Mouse (Mus musculus): ENCODE measurements around the gene Wrb. TPM values are rescaled to one million over a fixed set of nuclear protein-coding genes. Genes with fewer than 3 reads are reported as not detected.

The Wrb gene
- polyA plus RNA-seq, 1 experiment from 2014 or later, result 64.6 TPM

DNA sequence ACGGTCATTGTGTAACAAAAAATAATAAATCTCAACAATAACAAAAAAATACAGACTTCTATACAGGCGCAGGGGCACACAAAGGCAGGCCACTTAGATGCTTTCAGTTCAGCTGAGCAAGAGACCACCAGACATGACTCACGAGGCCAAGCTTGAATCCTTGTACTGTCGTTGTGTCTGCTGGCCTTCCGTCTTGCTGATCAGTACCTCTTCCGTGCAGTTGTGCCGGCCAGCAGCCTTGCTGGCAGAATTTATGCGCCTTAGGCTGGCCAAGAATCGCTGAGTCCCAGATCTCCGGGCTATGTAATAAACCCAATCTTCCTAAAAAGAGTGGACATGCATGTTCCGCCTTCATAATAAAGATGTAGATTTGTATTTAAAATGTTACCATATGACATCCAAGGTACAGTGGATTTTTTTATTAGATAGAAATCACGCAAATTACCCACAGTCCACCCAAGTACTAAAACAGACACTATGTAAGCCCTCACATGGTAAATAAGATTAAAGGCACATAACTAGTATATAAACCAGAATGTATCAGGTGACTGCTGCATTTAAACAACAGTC lies 13.4 kb downstream of the Wrb start:
- Histone ChIP-seq H3K4me3 (peak overlapping the region; percentile 70), H3K4me1 (peaks cover 18% of the 10 kb centered on the region), H3K27ac (replicated peaks) (peak overlapping the region; percentile 89), H3K36me3 (peaks cover 38% of the 10 kb centered on the region), H3K27me3 (replicated peaks) (no peaks in the 10 kb centered on the region), H3K4me2 (peak overlapping the region; percentile 98), H3K9me3 (no peaks in the 10 kb centered on the region), H3K9ac (peak overlapping the region; percentile 97)
- 47% methylated on average over 12 of the region's 12 CpGs for WGBS
- ATAC-seq (ENCODE audit: extremely low read depth, insufficient number of reproducible peaks, low FRiP score, low TSS enrichment), result no peak

DNA sequence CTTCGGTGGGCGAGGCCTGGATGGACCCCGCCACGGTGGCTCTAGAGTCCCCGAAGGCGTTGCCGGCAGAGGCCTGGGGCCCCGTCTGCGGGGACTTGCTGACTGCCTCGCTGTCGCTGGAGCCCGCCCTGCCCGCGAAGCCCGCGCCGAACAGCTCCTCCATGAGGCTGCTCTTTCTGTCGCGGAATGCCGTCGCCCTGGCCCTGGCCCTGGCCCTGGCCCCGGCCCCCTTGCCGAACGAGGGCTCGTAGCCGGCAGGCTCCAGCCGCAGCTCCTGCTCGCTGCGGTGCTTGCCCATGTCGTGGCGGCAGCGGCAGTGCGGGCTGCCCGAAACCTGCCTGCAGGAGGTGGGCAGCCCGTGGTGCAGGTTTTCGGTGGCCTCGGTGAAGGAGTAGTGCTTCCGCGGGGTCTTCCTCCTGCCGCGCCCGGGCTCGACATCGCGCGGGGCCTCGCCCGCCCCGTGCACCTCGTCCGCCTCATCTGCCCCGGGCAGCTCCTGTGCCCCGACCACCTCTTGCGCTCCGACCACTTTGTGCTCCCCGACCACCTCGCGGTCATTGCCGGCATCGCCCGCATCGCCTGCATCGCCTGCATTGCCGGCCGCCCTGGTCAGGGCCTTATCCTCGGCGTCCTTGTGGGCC lies 14.0 kb downstream of the Wrb start:
- peak overlapping the region; percentile 89 for H3K27ac ChIP-seq (replicated peaks)
- under 1% methylated on average over 67 of the region's 67 CpGs for WGBS
- peak; percentile 71 for ATAC-seq (ENCODE audit: extremely low read depth, insufficient number of reproducible peaks, low FRiP score, low TSS enrichment)
- H3K27me3 ChIP-seq (replicated peaks), result no peaks in the 10 kb centered on the region
- peaks cover 18% of the 10 kb centered on the region for H3K4me1 ChIP-seq
- peak overlapping the region; percentile 97 for H3K9ac ChIP-seq
- H3K4me3 ChIP-seq, result peak overlapping the region; percentile 70
- H3K9me3 ChIP-seq, result no peaks in the 10 kb centered on the region
- H3K4me2 ChIP-seq, result peak overlapping the region; percentile 98
- peaks cover 32% of the 10 kb centered on the region for H3K36me3 ChIP-seq

DNA sequence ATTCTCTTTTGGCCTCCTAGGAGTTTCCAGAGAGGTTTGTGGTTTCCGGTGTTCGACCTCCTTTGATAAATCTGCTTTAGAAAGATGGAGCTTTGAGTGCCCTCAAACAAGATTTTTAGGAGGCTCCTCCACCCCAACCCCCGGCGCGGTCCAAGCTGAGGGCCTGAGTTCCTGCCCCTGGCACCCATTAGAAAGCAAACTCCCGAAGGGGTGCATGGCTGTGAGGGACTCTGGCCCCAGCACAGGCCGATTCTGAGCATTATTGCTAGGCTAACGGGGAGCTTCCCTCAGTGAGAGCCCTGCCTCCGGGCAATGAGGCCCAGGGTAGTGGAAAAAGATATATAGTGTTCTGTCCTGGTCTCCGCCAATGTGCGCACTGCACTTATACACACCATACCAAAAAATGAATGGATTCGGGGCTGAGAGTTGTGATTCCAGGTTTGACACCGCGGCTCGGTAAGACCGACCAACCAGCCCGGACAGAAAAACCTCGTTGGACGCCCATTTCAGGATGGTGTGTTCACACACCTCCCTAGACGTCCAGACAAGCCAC lies 14.7 kb downstream of the Wrb start:
- peaks cover 18% of the 10 kb centered on the region for H3K4me1 ChIP-seq
- no peak for ATAC-seq (ENCODE audit: extremely low read depth, insufficient number of reproducible peaks, low FRiP score, low TSS enrichment)
- H3K4me2 ChIP-seq, result peak overlapping the region; percentile 98
- peak overlapping the region; percentile 97 for H3K9ac ChIP-seq
- WGBS, result 81% methylated on average over 20 of the region's 20 CpGs
- peaks cover 25% of the 10 kb centered on the region for H3K36me3 ChIP-seq
- peak overlapping the region; percentile 70 for H3K4me3 ChIP-seq
- H3K27ac ChIP-seq (replicated peaks), result peak overlapping the region; percentile 89
- no peaks in the 10 kb centered on the region for H3K27me3 ChIP-seq (replicated peaks)
- no peaks in the 10 kb centered on the region for H3K9me3 ChIP-seq

DNA sequence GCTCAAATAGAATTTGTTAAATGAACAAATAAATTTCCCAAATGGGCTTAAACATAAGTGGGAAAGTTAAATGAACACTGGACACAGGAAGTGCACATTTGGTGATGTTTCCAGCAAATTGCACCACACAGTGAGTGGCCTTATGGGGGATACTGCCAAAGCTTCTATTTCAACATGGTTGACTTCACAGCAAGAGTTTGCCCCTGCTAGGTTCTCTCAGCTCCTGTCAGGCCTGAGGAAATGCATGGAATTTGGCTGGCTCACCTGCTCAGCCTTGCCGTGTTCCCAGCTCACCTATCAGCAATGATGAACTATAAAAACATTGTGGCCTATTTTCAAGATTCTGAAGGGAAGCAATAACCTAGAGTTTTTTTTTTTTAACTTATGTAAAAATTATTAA lies 15.7 kb downstream of the Wrb start:
- Histone ChIP-seq H3K9me3 (no peaks in the 10 kb centered on the region), H3K4me2 (no peak overlapping the region), H3K4me1 (peaks cover 23% of the 10 kb centered on the region), H3K27ac (replicated peaks) (no peak overlapping the region), H3K27me3 (replicated peaks) (no peaks in the 10 kb centered on the region), H3K9ac (no peak overlapping the region), H3K36me3 (peaks cover 15% of the 10 kb centered on the region), H3K4me3 (no peak overlapping the region)
- no peak for ATAC-seq (ENCODE audit: extremely low read depth, insufficient number of reproducible peaks, low FRiP score, low TSS enrichment)
- 79% methylated on average over 1 of the region's 1 CpGs for WGBS

DNA sequence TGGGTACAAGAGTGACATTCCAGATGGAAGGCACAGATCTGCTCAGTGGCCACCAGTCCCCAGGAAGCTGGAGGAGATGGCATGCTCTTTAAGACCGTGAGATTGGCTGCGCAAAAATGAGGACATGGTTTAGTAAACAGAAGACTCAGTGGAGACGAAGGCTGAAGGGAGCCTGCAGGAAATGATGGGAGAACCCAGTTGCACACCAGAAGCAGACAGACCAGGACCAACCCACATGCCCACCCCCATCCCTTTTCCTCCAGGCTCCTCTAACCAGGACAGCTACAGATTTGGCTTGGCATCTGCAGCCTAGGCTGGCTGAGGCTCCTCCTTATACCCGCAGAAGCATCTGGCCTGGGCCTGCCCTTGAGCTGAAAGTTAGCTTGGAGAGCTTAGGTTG lies 16.1 kb downstream of the Wrb start:
- H3K27me3 ChIP-seq (replicated peaks), result no peaks in the 10 kb centered on the region
- H3K4me3 ChIP-seq, result no peak overlapping the region
- no peak overlapping the region for H3K27ac ChIP-seq (replicated peaks)
- H3K9ac ChIP-seq, result 0 out of 2 replicates have a peak overlapping the region, but pooled peaks have one; percentile 16
- no peaks in the 10 kb centered on the region for H3K9me3 ChIP-seq
- H3K4me2 ChIP-seq, result no peak overlapping the region
- ATAC-seq (ENCODE audit: extremely low read depth, insufficient number of reproducible peaks, low FRiP score, low TSS enrichment), result no peak
- 76% methylated on average over 4 of the region's 4 CpGs for WGBS
- H3K36me3 ChIP-seq, result peaks cover 11% of the 10 kb centered on the region
- H3K4me1 ChIP-seq, result peaks cover 23% of the 10 kb centered on the region

DNA sequence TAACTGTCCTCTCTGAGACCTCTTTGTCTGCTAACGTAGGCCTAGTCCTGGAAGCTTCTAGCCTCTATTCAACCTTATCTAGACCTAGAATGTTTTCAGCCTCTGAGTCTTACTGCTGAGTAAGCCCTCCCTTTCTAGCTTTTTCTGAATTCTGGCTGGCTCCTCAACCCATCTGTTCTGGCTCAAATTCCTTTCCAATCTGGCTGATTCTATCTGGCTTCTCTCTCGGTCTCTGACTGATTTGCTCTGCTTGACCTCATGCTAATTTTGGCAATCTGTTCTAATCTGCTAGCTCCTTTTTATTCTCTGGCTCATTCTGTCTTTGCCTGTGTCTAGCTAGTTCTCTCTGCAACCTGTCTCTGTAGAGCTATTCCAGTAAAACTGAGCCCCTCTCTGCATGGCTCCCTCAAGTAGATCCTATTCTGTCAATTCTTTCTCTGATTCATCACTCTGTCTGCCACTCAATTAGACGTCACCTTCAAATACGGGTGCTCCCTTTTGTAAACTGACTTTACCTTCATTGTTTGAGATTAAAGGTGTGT lies 20.6 kb downstream of the Wrb start:
- Histone ChIP-seq H3K4me3 (no peak overlapping the region), H3K27me3 (replicated peaks) (no peaks in the 10 kb centered on the region), H3K9ac (no peak overlapping the region), H3K4me1 (0 out of 2 replicates have a peak, but pooled peaks cover 5% of the 10 kb centered on the region), H3K36me3 (peaks cover 3% of the 10 kb centered on the region; the same call in 1 of the 2 replicates), H3K9me3 (no peaks in the 10 kb centered on the region), H3K4me2 (no peak overlapping the region), H3K27ac (replicated peaks) (no peak overlapping the region)
- no peak for ATAC-seq (ENCODE audit: extremely low read depth, insufficient number of reproducible peaks, low FRiP score, low TSS enrichment)
- WGBS, result 59% methylated on average over 4 of the region's 4 CpGs

DNA sequence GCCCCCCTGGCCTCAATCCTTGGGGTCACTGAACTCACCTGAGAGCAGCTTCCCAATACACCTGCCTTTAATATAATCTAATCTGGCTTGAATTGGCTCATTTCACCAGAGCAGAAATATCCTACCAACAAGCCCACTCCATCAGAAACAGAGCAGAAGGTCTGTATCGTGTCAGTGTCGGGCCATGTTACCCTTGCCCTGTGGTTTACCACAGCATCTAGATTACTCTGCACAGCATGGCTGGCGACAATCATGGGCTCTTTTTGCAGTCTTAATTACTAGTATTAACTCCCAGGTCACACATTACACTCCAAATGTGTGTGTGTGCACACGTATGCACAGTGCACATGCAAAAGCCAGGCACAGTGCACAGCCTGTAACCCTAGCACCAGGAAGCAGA lies 23.6 kb downstream of the Wrb start:
- 80% methylated on average over 4 of the region's 4 CpGs for WGBS
- H3K9ac ChIP-seq, result no peak overlapping the region
- 0 out of 2 replicates have a peak, but pooled peaks cover 5% of the 10 kb centered on the region for H3K4me1 ChIP-seq
- no peak overlapping the region for H3K4me3 ChIP-seq
- H3K27me3 ChIP-seq (replicated peaks), result no peaks in the 10 kb centered on the region
- H3K36me3 ChIP-seq, result peaks cover 3% of the 10 kb centered on the region; the same call in 1 of the 2 replicates
- no peaks in the 10 kb centered on the region for H3K9me3 ChIP-seq
- H3K27ac ChIP-seq (replicated peaks), result no peak overlapping the region
- no peak for ATAC-seq (ENCODE audit: extremely low read depth, insufficient number of reproducible peaks, low FRiP score, low TSS enrichment)
- H3K4me2 ChIP-seq, result no peak overlapping the region

DNA sequence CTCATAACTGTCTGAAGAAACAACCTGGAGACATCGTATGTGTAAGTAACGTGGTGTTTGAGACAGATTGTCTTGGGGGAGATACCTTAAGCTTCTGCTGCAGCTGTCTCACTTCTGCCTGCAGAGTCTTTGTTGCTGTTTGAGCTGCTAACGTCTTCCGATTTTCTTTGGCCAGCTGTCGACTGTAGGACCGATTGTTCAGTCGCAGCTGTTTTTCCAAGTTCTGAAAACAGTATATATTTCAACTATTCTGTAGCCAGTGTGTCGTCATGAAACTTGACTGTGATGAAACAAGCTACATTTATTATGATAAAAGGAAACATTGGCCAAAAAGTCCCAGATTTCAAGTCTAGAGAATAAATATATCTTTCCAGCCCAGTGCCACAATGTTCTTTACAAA lies 28.4 kb downstream of the Wrb start:
- Histone ChIP-seq H3K4me1 (peaks cover 10% of the 10 kb centered on the region), H3K27ac (replicated peaks) (no peak overlapping the region), H3K4me3 (no peak overlapping the region), H3K27me3 (replicated peaks) (no peaks in the 10 kb centered on the region), H3K36me3 (no peaks in the 10 kb centered on the region), H3K9me3 (no peaks in the 10 kb centered on the region), H3K4me2 (no peak overlapping the region), H3K9ac (no peak overlapping the region)
- no peak for ATAC-seq (ENCODE audit: extremely low read depth, insufficient number of reproducible peaks, low FRiP score, low TSS enrichment)
- WGBS, result 70% methylated on average over 8 of the region's 8 CpGs

DNA sequence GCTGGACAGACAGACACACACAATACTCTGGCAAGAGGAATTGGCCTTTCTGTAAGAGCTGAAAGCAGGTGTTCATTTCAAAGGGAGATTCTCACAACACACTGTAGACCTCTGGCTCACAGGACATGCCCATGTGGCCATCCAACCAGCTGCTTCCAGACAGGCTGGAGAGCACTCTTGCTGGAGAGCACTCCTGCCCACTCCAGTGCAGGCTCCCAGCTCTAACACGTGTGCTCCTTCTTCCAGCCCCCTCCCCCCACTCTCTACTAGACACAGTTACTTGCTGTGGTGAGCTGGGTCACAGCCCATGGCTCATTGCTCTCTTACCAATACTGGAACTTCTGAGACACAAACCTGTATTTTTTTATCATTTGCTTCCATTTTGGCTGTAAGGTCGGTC lies 30.2 kb downstream of the Wrb start:
- WGBS, result 34% methylated on average over 2 of the region's 2 CpGs
- H3K9ac ChIP-seq, result no peak overlapping the region
- no peaks in the 10 kb centered on the region for H3K36me3 ChIP-seq
- no peak for ATAC-seq (ENCODE audit: extremely low read depth, insufficient number of reproducible peaks, low FRiP score, low TSS enrichment)
- peaks cover 10% of the 10 kb centered on the region for H3K4me1 ChIP-seq
- H3K4me3 ChIP-seq, result no peak overlapping the region
- H3K27ac ChIP-seq (replicated peaks), result no peak overlapping the region
- no peaks in the 10 kb centered on the region for H3K27me3 ChIP-seq (replicated peaks)
- no peak overlapping the region for H3K4me2 ChIP-seq
- peaks cover 4% of the 10 kb centered on the region; the same call in 1 of the 2 replicates for H3K9me3 ChIP-seq

DNA sequence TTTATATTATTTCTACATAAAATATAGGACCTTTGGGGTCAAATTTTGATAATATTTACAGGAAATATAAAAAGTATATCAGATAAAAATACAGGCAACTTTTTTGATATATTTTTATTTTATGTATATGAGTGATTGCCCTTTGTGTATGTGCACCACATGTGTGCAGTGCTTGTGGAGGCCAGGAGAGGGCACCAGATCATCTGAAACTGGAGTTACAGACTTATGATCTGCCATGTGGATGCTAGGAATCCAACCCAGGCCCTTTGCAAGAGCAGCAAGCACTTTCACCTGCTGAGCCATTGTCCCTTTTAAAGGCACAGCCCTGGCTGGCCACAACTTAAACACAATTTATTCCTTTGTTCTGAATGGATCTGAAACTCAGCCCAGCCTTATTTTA lies 33.9 kb downstream of the Wrb start:
- H3K27ac ChIP-seq (replicated peaks), result no peak overlapping the region
- H3K4me1 ChIP-seq, result peaks cover 10% of the 10 kb centered on the region
- H3K4me2 ChIP-seq, result no peak overlapping the region
- no peak for ATAC-seq (ENCODE audit: extremely low read depth, insufficient number of reproducible peaks, low FRiP score, low TSS enrichment)
- peaks cover 4% of the 10 kb centered on the region; the same call in 1 of the 2 replicates for H3K9me3 ChIP-seq
- H3K9ac ChIP-seq, result no peak overlapping the region
- no peak overlapping the region for H3K4me3 ChIP-seq
- H3K36me3 ChIP-seq, result no peaks in the 10 kb centered on the region
- no peaks in the 10 kb centered on the region for H3K27me3 ChIP-seq (replicated peaks)

DNA sequence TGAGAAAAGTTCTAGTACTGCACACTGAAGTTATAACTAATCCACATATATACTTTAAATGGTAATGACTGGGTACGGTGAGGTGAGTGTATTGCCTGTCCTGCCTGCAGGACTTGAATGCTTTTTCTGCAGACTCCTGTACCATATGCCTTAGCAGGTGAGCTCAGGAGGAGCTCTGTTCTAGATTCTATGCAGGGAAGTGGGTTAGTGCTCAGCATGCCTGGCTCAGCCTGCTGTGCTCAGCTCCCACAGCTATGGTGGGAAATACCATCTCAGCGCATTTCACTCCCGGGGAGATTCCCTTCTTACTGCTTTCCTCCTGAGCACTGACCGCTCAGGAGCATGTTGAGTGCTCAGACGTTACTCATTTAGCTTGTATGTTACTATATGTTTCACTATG lies 42.4 kb downstream of the Wrb start:
- Histone ChIP-seq H3K4me1 (peaks cover 6% of the 10 kb centered on the region), H3K36me3 (no peaks in the 10 kb centered on the region), H3K27me3 (replicated peaks) (peaks cover 7% of the 10 kb centered on the region; the same call in 1 of the 2 replicates), H3K9ac (no peak overlapping the region), H3K4me3 (no peak overlapping the region), H3K27ac (replicated peaks) (no peak overlapping the region), H3K4me2 (no peak overlapping the region), H3K9me3 (no peaks in the 10 kb centered on the region)
- no peak for ATAC-seq (ENCODE audit: extremely low read depth, insufficient number of reproducible peaks, low FRiP score, low TSS enrichment)
- 81% methylated on average over 5 of the region's 5 CpGs for WGBS

Data from heart, embryonic 13.5 days (tissue).